Mouse (Mus musculus): ENCODE data around the gene Lats1. TPM values are rescaled to one million over a fixed set of nuclear protein-coding genes. Genes with fewer than 3 reads are reported as not detected.
A peak's percentile ranks its signal among the peaks of the same experiment; 100 is the strongest.
"Not testable (repeated sequence)": the region's sequence is repeated elsewhere in the genome, so short reads cannot be mapped to it uniquely, and the experiment has no call there.

Gene Lats1
- total RNA-seq, 2 experiments from 2014 or later = 20.2 to 22.3 TPM

DNA sequence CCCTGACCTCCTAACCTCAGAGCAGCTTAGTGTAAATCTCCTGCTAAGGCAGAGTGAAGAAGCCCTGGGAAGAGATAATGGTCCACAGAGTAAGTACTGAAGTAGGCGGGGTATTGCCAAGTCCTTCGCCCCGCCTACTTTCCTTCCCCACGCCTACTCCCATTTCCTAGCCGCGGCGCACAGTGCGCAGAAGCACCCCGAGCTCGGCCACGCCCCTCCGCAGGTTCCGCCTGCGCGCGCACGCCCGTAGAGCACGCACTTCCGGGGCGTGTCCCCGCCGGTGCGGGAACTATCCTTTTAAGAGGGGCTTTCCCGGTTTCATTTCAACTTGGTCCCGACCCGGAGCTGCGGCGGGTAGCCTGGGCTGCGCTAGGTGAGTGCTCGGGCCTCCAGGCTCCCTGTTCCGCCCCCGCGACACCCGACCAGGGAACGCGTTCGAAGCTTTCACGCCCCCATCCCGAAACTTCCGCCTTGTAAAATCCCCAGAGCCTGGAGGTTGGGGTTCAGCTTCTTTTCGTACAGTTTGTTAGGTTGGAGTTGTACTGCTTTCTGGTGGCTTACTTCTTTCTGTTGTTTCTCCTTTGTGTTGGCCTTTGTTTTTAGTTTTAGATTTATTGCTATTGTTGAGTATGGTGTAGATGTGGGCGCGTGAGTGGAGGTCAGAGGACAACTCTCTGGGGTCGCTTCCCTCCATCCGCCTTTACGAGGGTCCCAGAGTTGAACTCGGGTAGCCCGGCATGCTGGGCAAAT lies 44.9 kb downstream of the Lats1 start, which contains the start of gene Katna1:
Katna1 (plus strand) TSS at position 250 of the 750 bp plus-strand sequence.
- DNase-seq = peak; percentile 94 to 95
- intact Hi-C loops (cut with DNase I) = no loop called here

DNA sequence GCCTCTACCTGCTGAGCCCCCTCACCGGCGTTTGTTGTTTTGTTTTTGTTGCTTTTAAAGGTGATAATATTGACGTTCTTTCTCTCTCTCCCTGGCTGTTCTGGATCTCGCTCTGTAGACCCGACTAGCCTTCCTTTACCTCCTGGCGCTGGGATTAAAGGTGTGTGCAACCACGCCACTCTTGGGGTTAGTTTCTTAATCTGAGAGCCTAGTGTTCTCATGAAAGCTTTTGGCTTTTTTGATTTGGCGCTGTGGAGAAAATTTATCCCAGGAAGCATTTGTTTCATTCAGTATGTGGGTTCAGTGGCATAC lies 45.4 kb downstream of the Lats1 start:
- DNase-seq = no peak
- intact Hi-C loops (cut with DNase I) = no loop called here

DNA sequence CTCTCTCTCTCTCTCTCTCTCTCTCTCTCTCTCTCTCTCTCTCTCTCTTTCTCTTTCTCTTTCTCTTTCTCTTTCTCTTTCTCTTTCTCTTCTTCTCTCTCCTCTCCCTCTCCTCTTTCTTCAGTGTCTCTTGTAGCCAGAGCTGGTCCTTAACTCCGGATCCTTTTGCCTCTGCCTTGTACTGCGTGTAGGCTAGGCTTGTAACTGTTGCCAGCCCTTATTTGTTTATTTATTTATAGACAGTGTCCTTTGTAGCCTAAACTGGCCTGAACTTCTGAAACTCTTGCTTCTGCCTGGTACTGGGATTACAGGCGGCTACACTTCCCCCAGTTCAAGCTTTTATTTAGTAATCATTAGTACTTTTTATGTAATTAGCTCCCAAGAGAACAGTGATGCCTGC lies 46.0 kb downstream of the Lats1 start:
- intact Hi-C loops (cut with DNase I) = no loop called here
- no peak for DNase-seq

DNA sequence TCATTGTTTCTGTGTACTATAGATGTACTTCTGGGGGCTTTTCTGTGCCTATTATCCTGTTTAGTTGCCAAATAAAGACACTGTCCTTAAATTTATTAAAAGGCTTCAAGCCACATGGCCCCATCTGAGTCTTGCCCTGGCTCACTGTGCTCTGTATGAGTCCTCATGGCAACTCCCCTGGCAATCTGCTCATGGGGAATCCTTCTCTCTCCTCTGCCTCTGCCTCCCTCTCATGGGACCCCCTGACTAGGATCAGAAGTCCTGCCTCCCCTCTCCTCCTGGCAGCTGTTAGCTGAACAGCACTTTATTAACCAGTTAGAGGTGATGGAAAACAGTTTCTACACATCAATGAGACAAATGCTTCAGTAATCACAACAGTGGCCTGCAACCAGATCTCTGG lies 50.6 kb downstream of the Lats1 start:
- intact Hi-C loops (cut with DNase I) = no loop called here
- DNase-seq = no peak

DNA sequence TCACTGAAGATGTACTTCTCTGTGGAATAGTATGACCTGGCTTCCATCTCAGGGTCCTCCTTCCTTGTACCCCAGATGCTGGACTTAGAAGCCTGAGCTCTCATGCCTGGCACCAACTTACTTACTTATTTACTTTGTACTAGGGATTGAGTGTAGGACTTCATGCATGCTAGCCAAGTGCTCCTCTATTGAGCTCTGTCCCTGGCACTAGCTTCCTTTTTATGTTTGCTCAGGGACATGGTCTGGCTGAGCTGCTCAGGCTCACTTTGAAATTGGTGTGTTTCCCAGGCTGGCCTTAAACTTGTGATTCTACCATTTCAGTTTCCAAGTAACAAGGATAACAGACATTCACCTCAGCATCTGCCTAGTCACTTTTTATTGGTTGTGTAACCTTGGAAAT lies 56.1 kb downstream of the Lats1 start:
- intact Hi-C loops (cut with DNase I) = no loop called here
- DNase-seq = no peak

- no peak for DNase-seq
- intact Hi-C loops (cut with DNase I) = no loop called here
These were observed 56.9 kb downstream of the Lats1 start for GRCm38 (mm10) chr10:7737914-7738313.

DNA sequence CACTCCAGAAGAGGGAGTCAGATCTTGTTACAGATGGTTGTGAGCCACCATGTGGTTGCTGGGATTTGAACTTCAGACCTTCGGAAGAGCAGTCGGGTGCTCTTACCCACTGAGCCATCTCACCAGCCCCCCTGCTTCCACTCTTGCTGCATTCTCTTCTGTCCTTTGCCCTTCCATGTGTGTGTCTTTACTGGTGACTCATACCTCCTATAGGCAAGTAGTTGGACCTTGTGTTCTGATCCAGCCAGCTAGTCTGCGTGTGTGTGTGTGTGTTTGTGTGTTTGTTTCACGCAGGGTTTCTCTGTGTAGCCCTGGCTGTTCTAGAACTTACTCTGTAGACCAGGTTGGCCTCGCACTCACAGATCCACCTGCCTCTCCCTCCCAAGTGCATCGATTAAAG lies 64.5 kb downstream of the Lats1 start:
- intact Hi-C loops (cut with DNase I); DNase-seq: not testable (repeated sequence)

DNA sequence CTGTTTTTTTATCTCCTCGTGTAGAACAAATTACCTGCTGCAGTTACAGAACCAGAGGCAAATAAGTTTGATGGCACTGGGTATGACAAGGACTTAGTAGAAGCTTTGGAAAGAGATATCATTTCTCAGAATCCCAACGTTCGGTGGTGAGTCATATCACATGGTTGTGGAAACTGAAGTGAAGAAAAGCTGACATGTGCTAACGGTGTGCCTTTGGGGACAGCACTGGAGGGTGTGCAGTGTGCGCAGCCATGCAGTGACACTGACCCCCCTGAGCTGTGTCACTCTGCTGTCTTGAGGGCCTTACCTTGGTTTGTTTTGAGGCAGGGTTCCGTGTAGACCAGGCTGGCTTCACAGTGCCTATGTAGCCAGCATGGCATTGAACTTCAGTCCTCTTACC lies 67.7 kb downstream of the Lats1 start:
- intact Hi-C loops (cut with DNase I) = no loop called here
- DNase-seq = no peak

GRCm38 (mm10) chr10:7757544-7757943 lies 76.5 kb downstream of the Lats1 start:
- intact Hi-C loops (cut with DNase I) = no loop called here
- no peak for DNase-seq

Other genes starting within 250 kb of the Lats1 start
- 10 to 100 TPM; 23.1 to 24.1 TPM for gene Ulbp1, start 207.6 kb upstream of the Lats1 start, total RNA-seq (2021)
- 1 to 10 TPM; 2.2 to 2.4 TPM for gene Lrp11, start 91.4 kb upstream of the Lats1 start, total RNA-seq (2021)
- gene Nup43, start 13.7 kb upstream of the Lats1 start, total RNA-seq (2021) = 10 to 100 TPM in 1 of 2 experiments, 1 to 10 TPM in 1; 5.9 to 10.7 TPM
- gene Pcmt1, start 78 bp upstream of the Lats1 start, total RNA-seq (2021) = 100 to 1,000 TPM; 105 to 107 TPM
- gene Katna1, start 44.8 kb downstream of the Lats1 start, total RNA-seq (2021) = 10 to 100 TPM; 11.9 to 16.9 TPM
- 10 to 100 TPM; 76.1 to 83.5 TPM for gene Ginm1, start 111.6 kb downstream of the Lats1 start, total RNA-seq (2021)
- gene Ppil4, start 111.7 kb downstream of the Lats1 start, total RNA-seq (2021) = 10 to 100 TPM; 19.4 to 21.2 TPM
- under 1 TPM; 0.17 to 0.25 TPM for gene Zc3h12d, start 151.3 kb downstream of the Lats1 start, total RNA-seq (2021)